Mouse (Mus musculus): ENCODE data around the gene Ctse. TPM values are rescaled to one million over a fixed set of nuclear protein-coding genes. Genes with fewer than 3 reads are reported as not detected.
A peak's percentile ranks its signal among the peaks of the same experiment; 100 is the strongest.

The Ctse gene
- polyA plus RNA-seq (2011; ENCODE audit: insufficient read depth, insufficient read length, low read depth, missing spikeins) = not detected in 2 replicates

DNA sequence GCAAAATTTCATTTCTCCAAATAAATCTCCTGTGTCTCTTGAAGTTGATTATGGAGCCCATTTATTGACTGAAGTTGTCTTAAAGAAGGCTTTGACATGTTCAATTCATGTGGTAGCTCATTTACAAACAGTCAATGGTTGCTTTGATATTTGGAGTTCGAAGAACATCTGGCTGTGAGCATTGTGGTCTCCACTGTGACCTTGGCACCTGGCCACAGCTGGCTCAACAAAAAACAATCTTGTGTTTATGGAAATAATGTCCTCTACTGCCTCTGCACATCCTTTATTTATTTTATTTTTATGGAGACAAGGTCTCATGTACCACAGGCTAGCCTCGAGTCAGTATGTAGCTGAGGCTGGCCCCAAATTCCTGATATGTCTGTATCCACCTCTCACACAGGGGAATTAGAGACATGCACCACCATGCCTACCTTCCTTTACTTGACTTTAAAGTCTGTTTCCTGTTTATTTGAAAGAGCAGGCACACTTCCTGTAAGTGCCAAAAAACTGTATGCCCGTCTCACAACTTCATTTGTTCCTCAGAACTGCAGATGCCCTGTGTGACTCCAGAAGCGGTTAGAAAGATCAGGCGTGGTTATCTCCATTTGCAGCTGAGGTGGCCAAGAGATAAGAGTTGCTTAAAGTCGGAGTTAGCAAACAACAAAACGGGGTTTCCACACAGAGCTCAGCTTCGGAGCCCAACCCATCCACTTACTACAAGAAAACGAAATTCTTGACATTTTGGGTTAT, at the start of gene Ctse:
Gene Ctse, plus strand, starts transcription at position 516 of the 750 bp plus-strand sequence.
- 0 out of 2 replicates have a peak, but pooled peaks cover 2% of the 10 kb centered on the region for H3K9me3 ChIP-seq (replicated peaks; ENCODE audit: control insufficient read depth, insufficient read depth, low read length, poor library complexity, severe bottlenecking)
- no peak within 1 kb of the TSS for H3K9ac ChIP-seq (ENCODE audit: low read depth, poor library complexity, severe bottlenecking)
- H3K4me1 ChIP-seq (ENCODE audit: control insufficient read depth, insufficient read depth, low read length) = no peaks in the 10 kb centered on the region
- TF ChIP-seq POLR2A (IDR thresholded peaks at IDR 0.05; ENCODE audit: insufficient read depth, low read length) (no peak), CTCF (IDR thresholded peaks at IDR 0.05; ENCODE audit: low read depth, low read length) (no peak), EP300 (IDR thresholded peaks at IDR 0.05; ENCODE audit: insufficient read depth, low read depth, low read length) (no peak)
- H3K36me3 ChIP-seq (ENCODE audit: control insufficient read depth, insufficient read depth, low read length, poor library complexity, severe bottlenecking) = no peaks in the 10 kb centered on the region
- no peaks in the 10 kb centered on the region for H3K27me3 ChIP-seq (ENCODE audit: control insufficient read depth, insufficient read depth, low read length, poor library complexity, severe bottlenecking)
- H3K4me3 ChIP-seq (ENCODE audit: low read depth, low read length) = no peak within 1 kb of the TSS
- no peak within 1 kb of the TSS for H3K27ac ChIP-seq (ENCODE audit: insufficient read depth, low read length)

DNA sequence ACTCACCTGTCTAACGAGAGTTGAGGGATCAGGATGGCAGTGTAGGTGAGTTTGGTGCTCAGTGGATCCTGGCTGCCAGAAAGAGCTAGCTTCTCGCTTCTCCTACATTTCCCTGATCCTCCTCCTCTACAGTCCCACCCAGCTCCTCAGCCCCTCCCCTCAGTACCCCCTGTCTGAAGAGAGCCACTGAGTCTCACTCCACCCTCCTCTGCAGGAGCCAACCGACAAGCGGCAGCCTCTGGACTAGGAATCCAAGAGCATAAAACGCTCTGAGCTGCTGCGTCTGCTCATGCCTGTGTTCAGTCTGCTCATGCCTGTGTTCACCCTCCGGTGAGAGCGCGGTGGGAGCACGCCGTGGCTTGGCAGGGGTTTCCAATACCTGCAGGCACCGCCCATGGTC, 39.2 kb upstream of the Ctse start, which contains the start of gene Avpr1b:
Gene Avpr1b, plus strand, starts transcription at position 335 of the 400 bp plus-strand sequence.
- no peaks in the 10 kb centered on the region; the same call in 1 of the 2 replicates for H3K27me3 ChIP-seq (ENCODE audit: control insufficient read depth, insufficient read depth, low read length, poor library complexity, severe bottlenecking)
- TF ChIP-seq EP300 (IDR thresholded peaks at IDR 0.05; ENCODE audit: insufficient read depth, low read depth, low read length) = no peak
- no peak for TF ChIP-seq CTCF (IDR thresholded peaks at IDR 0.05; ENCODE audit: low read depth, low read length)
- no peak for TF ChIP-seq POLR2A (IDR thresholded peaks at IDR 0.05; ENCODE audit: insufficient read depth, low read length)
- H3K4me3 ChIP-seq (ENCODE audit: low read depth, low read length) = peak within 1 kb of the TSS; percentile 0
- no peak within 1 kb of the TSS for H3K9ac ChIP-seq (ENCODE audit: low read depth, poor library complexity, severe bottlenecking)
- H3K36me3 ChIP-seq (ENCODE audit: control insufficient read depth, insufficient read depth, low read length, poor library complexity, severe bottlenecking) = no peaks in the 10 kb centered on the region
- no peak within 1 kb of the TSS for H3K27ac ChIP-seq (ENCODE audit: insufficient read depth, low read length)
- no peaks in the 10 kb centered on the region for H3K4me1 ChIP-seq (ENCODE audit: control insufficient read depth, insufficient read depth, low read length)
- no peaks in the 10 kb centered on the region for H3K9me3 ChIP-seq (replicated peaks; ENCODE audit: control insufficient read depth, insufficient read depth, low read length, poor library complexity, severe bottlenecking)

DNA sequence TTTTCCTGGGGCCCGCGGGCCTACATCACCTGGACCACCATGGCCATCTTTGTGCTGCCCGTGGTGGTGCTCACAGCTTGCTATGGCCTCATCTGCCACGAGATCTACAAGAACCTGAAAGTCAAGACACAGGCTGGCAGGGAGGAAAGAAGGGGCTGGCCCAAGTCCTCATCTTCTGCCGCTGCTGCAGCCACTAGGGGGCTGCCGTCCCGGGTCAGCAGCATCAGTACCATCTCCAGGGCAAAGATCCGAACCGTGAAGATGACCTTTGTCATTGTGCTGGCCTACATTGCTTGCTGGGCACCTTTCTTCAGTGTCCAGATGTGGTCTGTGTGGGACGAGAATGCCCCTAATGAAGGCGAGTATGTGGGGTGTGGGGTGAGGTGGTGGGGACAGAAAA, 37.8 kb upstream of the Ctse start:
- no peak overlapping the region for H3K9ac ChIP-seq (ENCODE audit: low read depth, poor library complexity, severe bottlenecking)
- H3K4me3 ChIP-seq (ENCODE audit: low read depth, low read length) = no peak overlapping the region
- H3K27ac ChIP-seq (ENCODE audit: insufficient read depth, low read length) = no peak overlapping the region
- TF ChIP-seq CTCF (IDR thresholded peaks at IDR 0.05; ENCODE audit: low read depth, low read length) = peak; percentile 29
- no peak for TF ChIP-seq EP300 (IDR thresholded peaks at IDR 0.05; ENCODE audit: insufficient read depth, low read depth, low read length)
- no peaks in the 10 kb centered on the region for H3K9me3 ChIP-seq (replicated peaks; ENCODE audit: control insufficient read depth, insufficient read depth, low read length, poor library complexity, severe bottlenecking)
- H3K27me3 ChIP-seq (ENCODE audit: control insufficient read depth, insufficient read depth, low read length, poor library complexity, severe bottlenecking) = no peaks in the 10 kb centered on the region
- H3K36me3 ChIP-seq (ENCODE audit: control insufficient read depth, insufficient read depth, low read length, poor library complexity, severe bottlenecking) = no peaks in the 10 kb centered on the region
- no peaks in the 10 kb centered on the region for H3K4me1 ChIP-seq (ENCODE audit: control insufficient read depth, insufficient read depth, low read length)

DNA sequence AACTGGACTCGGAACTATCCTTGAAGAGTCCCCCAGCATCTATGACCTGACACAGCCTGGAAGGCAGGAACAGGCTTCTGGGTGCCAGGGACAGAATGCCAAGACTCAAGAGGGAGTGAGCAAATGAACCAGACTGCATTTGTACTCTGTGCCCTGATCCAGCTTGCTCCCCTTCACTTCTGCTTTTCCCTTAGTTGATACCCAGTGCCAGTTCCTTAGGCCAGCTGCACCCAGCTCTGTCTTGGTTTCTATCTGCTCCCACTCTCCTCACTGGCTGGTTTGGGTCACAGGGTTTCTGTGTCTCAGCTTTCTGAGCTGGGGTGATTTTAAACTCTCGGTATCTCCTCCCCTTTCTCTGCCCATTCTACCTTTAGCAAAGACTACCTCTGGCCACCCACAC, 31.4 kb upstream of the Ctse start:
- no peaks in the 10 kb centered on the region for H3K27me3 ChIP-seq (ENCODE audit: control insufficient read depth, insufficient read depth, low read length, poor library complexity, severe bottlenecking)
- TF ChIP-seq EP300 (IDR thresholded peaks at IDR 0.05; ENCODE audit: insufficient read depth, low read depth, low read length) = no peak
- TF ChIP-seq CTCF (IDR thresholded peaks at IDR 0.05; ENCODE audit: low read depth, low read length) = no peak
- no peak for TF ChIP-seq POLR2A (IDR thresholded peaks at IDR 0.05; ENCODE audit: insufficient read depth, low read length)
- no peak overlapping the region for H3K27ac ChIP-seq (ENCODE audit: insufficient read depth, low read length)
- H3K4me3 ChIP-seq (ENCODE audit: low read depth, low read length) = no peak overlapping the region
- no peaks in the 10 kb centered on the region for H3K9me3 ChIP-seq (replicated peaks; ENCODE audit: control insufficient read depth, insufficient read depth, low read length, poor library complexity, severe bottlenecking)
- no peaks in the 10 kb centered on the region for H3K36me3 ChIP-seq (ENCODE audit: control insufficient read depth, insufficient read depth, low read length, poor library complexity, severe bottlenecking)
- no peak overlapping the region for H3K9ac ChIP-seq (ENCODE audit: low read depth, poor library complexity, severe bottlenecking)
- no peaks in the 10 kb centered on the region for H3K4me1 ChIP-seq (ENCODE audit: control insufficient read depth, insufficient read depth, low read length)

DNA sequence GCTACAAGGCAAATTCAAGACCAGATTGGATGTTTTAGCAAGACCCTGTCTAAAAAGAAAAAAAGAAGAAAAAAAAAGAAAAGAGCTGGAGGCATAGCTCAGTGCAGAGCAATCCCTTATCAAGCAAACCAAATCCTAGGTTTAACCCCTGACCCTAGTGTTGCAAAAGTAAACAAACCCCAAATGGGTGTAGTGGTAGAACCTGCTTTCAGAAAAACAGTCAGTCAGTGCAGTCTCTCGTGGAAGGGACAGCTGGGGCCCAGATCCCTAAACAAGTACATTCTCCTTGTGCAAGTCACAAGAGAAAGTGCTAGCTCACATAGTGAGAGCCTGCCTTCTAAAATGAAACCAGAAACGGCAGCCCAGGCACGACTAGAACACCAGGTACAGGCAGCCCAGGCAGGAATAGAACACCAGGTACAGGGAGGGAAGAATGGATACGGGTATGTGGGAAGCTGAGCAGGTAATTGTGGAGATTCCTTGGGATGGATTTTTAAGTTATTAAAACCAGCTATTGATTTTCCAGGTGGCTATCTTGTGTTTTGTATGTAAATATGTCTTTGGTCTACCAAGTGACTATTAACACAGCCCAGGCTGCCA, 25.4 kb upstream of the Ctse start:
- Histone ChIP-seq H3K4me3 (ENCODE audit: low read depth, low read length) (no peak overlapping the region), H3K27me3 (ENCODE audit: control insufficient read depth, insufficient read depth, low read length, poor library complexity, severe bottlenecking) (no peaks in the 10 kb centered on the region), H3K36me3 (ENCODE audit: control insufficient read depth, insufficient read depth, low read length, poor library complexity, severe bottlenecking) (no peaks in the 10 kb centered on the region), H3K9ac (ENCODE audit: low read depth, poor library complexity, severe bottlenecking) (no peak overlapping the region), H3K9me3 (replicated peaks; ENCODE audit: control insufficient read depth, insufficient read depth, low read length, poor library complexity, severe bottlenecking) (no peaks in the 10 kb centered on the region), H3K4me1 (ENCODE audit: control insufficient read depth, insufficient read depth, low read length) (no peaks in the 10 kb centered on the region), H3K27ac (ENCODE audit: insufficient read depth, low read length) (no peak overlapping the region)
- no peak for TF ChIP-seq POLR2A (IDR thresholded peaks at IDR 0.05; ENCODE audit: insufficient read depth, low read length)
- no peak for TF ChIP-seq CTCF (IDR thresholded peaks at IDR 0.05; ENCODE audit: low read depth, low read length)
- TF ChIP-seq EP300 (IDR thresholded peaks at IDR 0.05; ENCODE audit: insufficient read depth, low read depth, low read length) = no peak

Measured in ES-Bruce4 (cell line).